Mouse (Mus musculus): Measurements from ENCODE around the gene Slc4a3. TPM values are rescaled to one million over a fixed set of nuclear protein-coding genes. Genes with fewer than 3 reads are reported as not detected.

Gene Slc4a3
- polyA plus RNA-seq, 1 experiment from 2014 or later, result 14.2 TPM

GRCm38 (mm10) chr1:75593956-75594355 lies 47.9 kb downstream of the Slc4a3 start:
- no peak overlapping the region for H3K4me3 ChIP-seq (ENCODE audit: low read depth, low read length)
- no peaks in the 10 kb centered on the region for H3K36me3 ChIP-seq (ENCODE audit: control insufficient read depth, insufficient read depth, low read length)
- H3K27me3 ChIP-seq (ENCODE audit: control insufficient read depth, insufficient read depth, low read length), result 0 out of 2 replicates have a peak, but pooled peaks cover 2% of the 10 kb centered on the region
- no peaks in the 10 kb centered on the region for H3K9me3 ChIP-seq (replicated peaks; ENCODE audit: control insufficient read depth, low read length)
- no peak overlapping the region for H3K4me2 ChIP-seq
- H3K4me1 ChIP-seq (ENCODE audit: control insufficient read depth, insufficient read depth, low read length), result peaks cover 12% of the 10 kb centered on the region
- no peak overlapping the region for H3K27ac ChIP-seq (ENCODE audit: low read depth, low read length)
- no peak overlapping the region for H3K9ac ChIP-seq (ENCODE audit: low read depth, low read length)
- WGBS (ENCODE audit: insufficient replicate concordance), result 84% methylated on average over 7 of the region's 7 CpGs
- ATAC-seq (replicated peaks; ENCODE audit: insufficient number of reproducible peaks, low FRiP score, low TSS enrichment), result no peak

- 42% methylated on average over 9 of the region's 9 CpGs for WGBS (ENCODE audit: insufficient replicate concordance)
- H3K27ac ChIP-seq (ENCODE audit: low read depth, low read length), result no peak overlapping the region
- ATAC-seq (replicated peaks; ENCODE audit: insufficient number of reproducible peaks, low FRiP score, low TSS enrichment), result no peak
- H3K4me2 ChIP-seq, result no peak overlapping the region
- H3K4me1 ChIP-seq (ENCODE audit: control insufficient read depth, insufficient read depth, low read length), result peaks cover 3% of the 10 kb centered on the region; the same call in 1 of the 2 replicates
- H3K9ac ChIP-seq (ENCODE audit: low read depth, low read length), result no peak overlapping the region
- no peaks in the 10 kb centered on the region for H3K36me3 ChIP-seq (ENCODE audit: control insufficient read depth, insufficient read depth, low read length)
- H3K4me3 ChIP-seq (ENCODE audit: low read depth, low read length), result no peak overlapping the region
- 0 out of 2 replicates have a peak, but pooled peaks cover 2% of the 10 kb centered on the region for H3K27me3 ChIP-seq (ENCODE audit: control insufficient read depth, insufficient read depth, low read length)
- H3K9me3 ChIP-seq (replicated peaks; ENCODE audit: control insufficient read depth, low read length), result no peaks in the 10 kb centered on the region
These were observed 48.8 kb downstream of the Slc4a3 start for GRCm38 (mm10) chr1:75594836-75595235.

- Histone ChIP-seq H3K4me2 (no peak overlapping the region), H3K36me3 (ENCODE audit: control insufficient read depth, insufficient read depth, low read length) (no peaks in the 10 kb centered on the region), H3K9ac (ENCODE audit: low read depth, low read length) (no peak overlapping the region), H3K27ac (ENCODE audit: low read depth, low read length) (no peak overlapping the region), H3K4me1 (ENCODE audit: control insufficient read depth, insufficient read depth, low read length) (no peaks in the 10 kb centered on the region), H3K4me3 (ENCODE audit: low read depth, low read length) (no peak overlapping the region), H3K9me3 (replicated peaks; ENCODE audit: control insufficient read depth, low read length) (no peaks in the 10 kb centered on the region), H3K27me3 (ENCODE audit: control insufficient read depth, insufficient read depth, low read length) (0 out of 2 replicates have a peak, but pooled peaks cover 2% of the 10 kb centered on the region)
- WGBS (ENCODE audit: insufficient replicate concordance), result 53% methylated on average over 3 of the region's 3 CpGs
- no peak for ATAC-seq (replicated peaks; ENCODE audit: insufficient number of reproducible peaks, low FRiP score, low TSS enrichment)
These were observed 49.9 kb downstream of the Slc4a3 start for GRCm38 (mm10) chr1:75595930-75596329.

- no peak for ATAC-seq (replicated peaks; ENCODE audit: insufficient number of reproducible peaks, low FRiP score, low TSS enrichment)
- Histone ChIP-seq H3K4me1 (ENCODE audit: control insufficient read depth, insufficient read depth, low read length) (no peaks in the 10 kb centered on the region), H3K9ac (ENCODE audit: low read depth, low read length) (no peak overlapping the region), H3K9me3 (replicated peaks; ENCODE audit: control insufficient read depth, low read length) (no peaks in the 10 kb centered on the region), H3K27me3 (ENCODE audit: control insufficient read depth, insufficient read depth, low read length) (peaks cover 6% of the 10 kb centered on the region), H3K27ac (ENCODE audit: low read depth, low read length) (no peak overlapping the region), H3K36me3 (ENCODE audit: control insufficient read depth, insufficient read depth, low read length) (no peaks in the 10 kb centered on the region), H3K4me2 (no peak overlapping the region), H3K4me3 (ENCODE audit: low read depth, low read length) (no peak overlapping the region)
- 86% methylated on average over 2 of the region's 2 CpGs for WGBS (ENCODE audit: insufficient replicate concordance)
These were observed 50.8 kb downstream of the Slc4a3 start for GRCm38 (mm10) chr1:75596906-75597305.

- ATAC-seq (replicated peaks; ENCODE audit: insufficient number of reproducible peaks, low FRiP score, low TSS enrichment), result no peak
- no peaks in the 10 kb centered on the region for H3K4me1 ChIP-seq (ENCODE audit: control insufficient read depth, insufficient read depth, low read length)
- H3K4me2 ChIP-seq, result no peak overlapping the region
- no peak overlapping the region for H3K27ac ChIP-seq (ENCODE audit: low read depth, low read length)
- H3K4me3 ChIP-seq (ENCODE audit: low read depth, low read length), result no peak overlapping the region
- no peaks in the 10 kb centered on the region for H3K9me3 ChIP-seq (replicated peaks; ENCODE audit: control insufficient read depth, low read length)
- peaks cover 6% of the 10 kb centered on the region for H3K27me3 ChIP-seq (ENCODE audit: control insufficient read depth, insufficient read depth, low read length)
- no peaks in the 10 kb centered on the region for H3K36me3 ChIP-seq (ENCODE audit: control insufficient read depth, insufficient read depth, low read length)
- no peak overlapping the region for H3K9ac ChIP-seq (ENCODE audit: low read depth, low read length)
These were observed 51.6 kb downstream of the Slc4a3 start for GRCm38 (mm10) chr1:75597622-75598021.

GRCm38 (mm10) chr1:75601738-75602137 lies 55.7 kb downstream of the Slc4a3 start:
- Histone ChIP-seq H3K4me3 (ENCODE audit: low read depth, low read length) (no peak overlapping the region), H3K4me1 (ENCODE audit: control insufficient read depth, insufficient read depth, low read length) (no peaks in the 10 kb centered on the region), H3K27ac (ENCODE audit: low read depth, low read length) (no peak overlapping the region), H3K9ac (ENCODE audit: low read depth, low read length) (no peak overlapping the region), H3K36me3 (ENCODE audit: control insufficient read depth, insufficient read depth, low read length) (no peaks in the 10 kb centered on the region), H3K4me2 (no peak overlapping the region), H3K9me3 (replicated peaks; ENCODE audit: control insufficient read depth, low read length) (no peaks in the 10 kb centered on the region), H3K27me3 (ENCODE audit: control insufficient read depth, insufficient read depth, low read length) (peaks cover 6% of the 10 kb centered on the region)
- no peak for ATAC-seq (replicated peaks; ENCODE audit: insufficient number of reproducible peaks, low FRiP score, low TSS enrichment)
- 23% methylated on average over 11 of the region's 12 CpGs for WGBS (ENCODE audit: insufficient replicate concordance)

GRCm38 (mm10) chr1:75603584-75603983 lies 57.5 kb downstream of the Slc4a3 start:
- 64% methylated on average over 7 of the region's 7 CpGs for WGBS (ENCODE audit: insufficient replicate concordance)
- Histone ChIP-seq H3K36me3 (ENCODE audit: control insufficient read depth, insufficient read depth, low read length) (no peaks in the 10 kb centered on the region), H3K9ac (ENCODE audit: low read depth, low read length) (no peak overlapping the region), H3K9me3 (replicated peaks; ENCODE audit: control insufficient read depth, low read length) (no peaks in the 10 kb centered on the region), H3K27me3 (ENCODE audit: control insufficient read depth, insufficient read depth, low read length) (peaks cover 6% of the 10 kb centered on the region), H3K27ac (ENCODE audit: low read depth, low read length) (no peak overlapping the region), H3K4me3 (ENCODE audit: low read depth, low read length) (no peak overlapping the region), H3K4me2 (no peak overlapping the region), H3K4me1 (ENCODE audit: control insufficient read depth, insufficient read depth, low read length) (no peaks in the 10 kb centered on the region)
- no peak for ATAC-seq (replicated peaks; ENCODE audit: insufficient number of reproducible peaks, low FRiP score, low TSS enrichment)

- no peak for ATAC-seq (replicated peaks; ENCODE audit: insufficient number of reproducible peaks, low FRiP score, low TSS enrichment)
- Histone ChIP-seq H3K4me1 (ENCODE audit: control insufficient read depth, insufficient read depth, low read length) (no peaks in the 10 kb centered on the region), H3K36me3 (ENCODE audit: control insufficient read depth, insufficient read depth, low read length) (no peaks in the 10 kb centered on the region), H3K27me3 (ENCODE audit: control insufficient read depth, insufficient read depth, low read length) (no peaks in the 10 kb centered on the region), H3K9me3 (replicated peaks; ENCODE audit: control insufficient read depth, low read length) (no peaks in the 10 kb centered on the region), H3K27ac (ENCODE audit: low read depth, low read length) (no peak overlapping the region), H3K4me3 (ENCODE audit: low read depth, low read length) (no peak overlapping the region), H3K9ac (ENCODE audit: low read depth, low read length) (no peak overlapping the region), H3K4me2 (no peak overlapping the region)
- WGBS (ENCODE audit: insufficient replicate concordance), result 86% methylated on average over 7 of the region's 7 CpGs
These were observed 62.2 kb downstream of the Slc4a3 start for GRCm38 (mm10) chr1:75608225-75608624.

GRCm38 (mm10) chr1:75608625-75609263 lies 62.7 kb downstream of the Slc4a3 start:
- Histone ChIP-seq H3K27me3 (ENCODE audit: control insufficient read depth, insufficient read depth, low read length) (no peaks in the 10 kb centered on the region), H3K9ac (ENCODE audit: low read depth, low read length) (no peak overlapping the region), H3K4me2 (no peak overlapping the region), H3K4me3 (ENCODE audit: low read depth, low read length) (no peak overlapping the region), H3K9me3 (replicated peaks; ENCODE audit: control insufficient read depth, low read length) (no peaks in the 10 kb centered on the region), H3K27ac (ENCODE audit: low read depth, low read length) (no peak overlapping the region), H3K4me1 (ENCODE audit: control insufficient read depth, insufficient read depth, low read length) (no peaks in the 10 kb centered on the region), H3K36me3 (ENCODE audit: control insufficient read depth, insufficient read depth, low read length) (no peaks in the 10 kb centered on the region)
- no peak for ATAC-seq (replicated peaks; ENCODE audit: insufficient number of reproducible peaks, low FRiP score, low TSS enrichment)
- 75% methylated on average over 11 of the region's 11 CpGs for WGBS (ENCODE audit: insufficient replicate concordance)

All from heart, embryonic 11.5 days (tissue).